Mouse (Mus musculus) heart, embryonic 12.5 days (tissue): ENCODE measurements around the gene Sobp. TPM values are rescaled to one million over a fixed set of nuclear protein-coding genes. Genes with fewer than 3 reads are reported as not detected.

Source experiments
- ATAC-seq: fragments of 200-750 bp; cut with Nextera tagmentation; 2 replicates; pipeline ENCODE4 v1.8.0; 2017; ENCODE audit warnings: moderate TSS enrichment, moderate library complexity; ENCODE audit not compliant: insufficient number of reproducible peaks, low FRiP score
- H3K27ac ChIP-seq: fragments of 300-500 bp; sonication (generic); 2 replicates; pipeline ENCODE4 v1.5.1; 2016; ENCODE audit warnings: mild to moderate bottlenecking, moderate library complexity; ENCODE audit not compliant: poor library complexity, severe bottlenecking
- H3K27me3 ChIP-seq: fragments of 300-500 bp; sonication (generic); replicated peaks from 2 replicates; pipeline ENCODE4 v1.6.1; 2016; ENCODE audit warnings: mild to moderate bottlenecking, moderate library complexity
- H3K36me3 ChIP-seq: fragments of 300-500 bp; sonication (generic); 2 replicates; pipeline ENCODE4 v1.6.1; 2016; ENCODE audit warnings: mild to moderate bottlenecking, moderate library complexity
- H3K4me1 ChIP-seq: fragments of 300-500 bp; sonication (generic); replicated peaks from 2 replicates; pipeline ENCODE4 v1.6.1; 2016; ENCODE audit warnings: mild to moderate bottlenecking
- H3K4me2 ChIP-seq: fragments of 300-500 bp; sonication (generic); 2 replicates; pipeline ENCODE4 v1.6.1; 2016; ENCODE audit warnings: mild to moderate bottlenecking, moderate library complexity
- H3K4me3 ChIP-seq: fragments of 300-500 bp; sonication (generic); 2 replicates; pipeline ENCODE4 v1.5.1; 2016; ENCODE audit warnings: mild to moderate bottlenecking
- H3K9ac ChIP-seq: fragments of 300-500 bp; sonication (generic); 2 replicates; pipeline ENCODE4 v1.6.1; 2016; ENCODE audit warnings: mild to moderate bottlenecking, moderate library complexity
- H3K9me3 ChIP-seq: fragments of 300-500 bp; sonication (generic); replicated peaks from 2 replicates; pipeline ENCODE4 v1.6.1; 2016; ENCODE audit warnings: mild to moderate bottlenecking, moderate library complexity
- WGBS: fragments of 180-500 bp; shearing (Covaris S2); methylation state at CpG from one replicate; pipeline ENCODE4 v1.1.7; 2016; 5-methylcytosine and 5-hydroxymethylcytosine counted together
- polyA plus RNA-seq: library from polyadenylated mRNA; unstranded; fragments of >200 nt; fragmentation: Nextera tagmentation; extraction: Ambion mirVana; gene quantifications from 2 replicates; pipeline ENCODE4 v1.2.1, GENCODE M21; 2016

Sobp gene
- 2.8 and 3.1 TPM in 2 replicates for polyA plus RNA-seq

DNA sequence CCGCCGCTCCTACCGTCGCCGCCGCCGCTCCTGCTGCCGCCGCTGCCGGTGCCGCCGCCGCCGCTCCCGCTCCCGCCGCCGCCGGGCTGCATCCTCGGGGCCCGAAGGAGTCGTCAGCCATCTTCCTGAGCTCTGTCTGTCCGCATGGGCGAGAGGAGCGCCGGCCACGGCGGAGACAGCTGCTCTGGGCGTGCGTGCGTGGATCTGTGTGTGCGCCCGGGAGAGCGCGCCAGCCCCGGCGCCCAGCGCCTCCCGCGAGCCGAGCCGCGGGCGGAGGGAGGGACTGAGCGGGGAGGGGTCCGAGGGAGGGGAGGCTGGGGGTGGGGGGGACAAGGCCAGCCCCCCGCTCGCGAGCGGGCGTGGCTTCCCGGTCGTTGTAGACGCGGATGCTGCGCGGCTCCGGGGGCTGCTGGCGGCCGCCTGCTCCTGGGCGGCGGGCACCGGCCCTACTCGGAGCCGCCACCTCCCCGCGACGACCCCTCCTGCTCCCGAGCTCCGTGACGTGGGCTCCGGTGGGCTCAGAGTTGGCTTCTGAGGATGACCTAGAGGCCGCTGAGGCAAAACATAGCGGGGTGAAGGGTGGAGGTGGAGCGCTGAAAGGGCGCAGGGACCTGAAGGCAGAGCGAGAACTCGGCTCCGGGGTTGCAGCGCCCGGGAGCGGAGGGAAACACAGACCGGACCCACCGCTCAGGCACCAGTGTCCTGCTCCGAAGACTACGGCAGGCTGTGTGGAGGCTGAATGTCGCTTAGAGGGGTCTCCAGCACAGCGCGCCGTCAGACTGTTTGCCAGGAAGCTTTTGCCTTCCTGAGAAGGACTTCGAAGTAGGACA, at the start of gene Sobp, which contains the start of gene 9030612E09Rik:
TSS of gene Sobp (minus strand) at position 205 of the 830 bp plus-strand sequence.
TSS of gene 9030612E09Rik (plus strand) at position 379 of the 830 bp plus-strand sequence.
- Histone ChIP-seq H3K4me2 (peak within 1 kb of the TSS; percentile 85), H3K27me3 (peaks cover 6% of the 10 kb centered on the region), H3K36me3 (no peaks in the 10 kb centered on the region), H3K9me3 (no peaks in the 10 kb centered on the region), H3K9ac (peak within 1 kb of the TSS; percentile 88), H3K4me3 (peak within 1 kb of the TSS; percentile 93), H3K4me1 (peaks cover 22% of the 10 kb centered on the region), H3K27ac (peak within 1 kb of the TSS; percentile 52)
- ATAC-seq: peak; percentile 76
- WGBS: under 1% methylated on average over 90 of the region's 91 CpGs

DNA sequence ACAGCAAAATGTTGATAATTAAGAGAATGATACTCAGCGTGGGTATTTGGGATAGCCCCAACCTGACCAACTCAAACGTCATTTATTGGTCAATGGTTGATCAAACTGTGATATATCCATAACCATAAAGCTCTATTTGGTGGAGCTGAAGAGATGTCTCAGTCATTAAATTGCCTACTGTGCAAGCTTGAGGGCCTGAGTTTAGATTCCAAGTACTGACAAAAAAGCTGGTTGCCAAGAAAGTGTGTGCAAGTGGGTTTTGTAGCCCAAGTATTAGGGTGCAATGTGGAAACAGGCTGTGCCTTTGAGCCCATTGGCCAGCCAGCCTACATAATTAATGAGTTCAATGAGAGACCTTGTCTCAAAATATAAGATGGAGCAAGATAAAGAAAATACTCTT, 49.1 kb upstream of the Sobp start:
- no peak overlapping the region for H3K9ac ChIP-seq
- WGBS: 76% methylated on average over 2 of the region's 2 CpGs
- no peak overlapping the region for H3K27ac ChIP-seq
- no peak overlapping the region for H3K4me2 ChIP-seq
- H3K27me3 ChIP-seq: no peaks in the 10 kb centered on the region
- H3K4me3 ChIP-seq: no peak overlapping the region
- ATAC-seq: no peak
- H3K9me3 ChIP-seq: no peaks in the 10 kb centered on the region
- H3K4me1 ChIP-seq: peaks cover 8% of the 10 kb centered on the region
- no peaks in the 10 kb centered on the region for H3K36me3 ChIP-seq

DNA sequence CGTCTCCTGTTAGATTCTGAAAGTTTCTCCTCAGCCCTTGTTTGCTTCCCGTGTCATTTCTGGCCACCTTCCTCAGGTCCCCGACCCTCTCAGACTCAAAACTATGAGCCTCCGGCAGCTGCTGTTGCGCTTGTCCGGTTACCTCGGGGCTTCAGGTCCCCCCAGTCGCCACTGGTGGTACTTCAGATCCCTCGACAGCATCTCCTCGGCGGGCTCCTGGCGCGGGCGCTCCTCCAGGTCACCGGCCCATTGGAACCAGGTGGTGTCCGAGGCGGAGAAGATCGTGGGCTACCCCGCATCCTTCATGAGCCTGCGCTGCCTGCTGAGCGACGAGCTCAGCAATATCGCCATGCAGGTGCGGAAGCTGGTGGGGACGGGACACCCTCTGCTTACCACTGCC, 47.3 kb upstream of the Sobp start:
- ATAC-seq: peak; percentile 20; the same call in 1 of the 2 replicates
- H3K4me2 ChIP-seq: peak overlapping the region; percentile 78
- H3K4me1 ChIP-seq: peaks cover 8% of the 10 kb centered on the region
- no peaks in the 10 kb centered on the region for H3K36me3 ChIP-seq
- peak overlapping the region; percentile 65 for H3K4me3 ChIP-seq
- H3K9me3 ChIP-seq: no peaks in the 10 kb centered on the region
- H3K27ac ChIP-seq: peak overlapping the region; percentile 91
- under 1% methylated on average over 25 of the region's 25 CpGs for WGBS
- H3K9ac ChIP-seq: peak overlapping the region; percentile 75
- no peaks in the 10 kb centered on the region for H3K27me3 ChIP-seq

DNA sequence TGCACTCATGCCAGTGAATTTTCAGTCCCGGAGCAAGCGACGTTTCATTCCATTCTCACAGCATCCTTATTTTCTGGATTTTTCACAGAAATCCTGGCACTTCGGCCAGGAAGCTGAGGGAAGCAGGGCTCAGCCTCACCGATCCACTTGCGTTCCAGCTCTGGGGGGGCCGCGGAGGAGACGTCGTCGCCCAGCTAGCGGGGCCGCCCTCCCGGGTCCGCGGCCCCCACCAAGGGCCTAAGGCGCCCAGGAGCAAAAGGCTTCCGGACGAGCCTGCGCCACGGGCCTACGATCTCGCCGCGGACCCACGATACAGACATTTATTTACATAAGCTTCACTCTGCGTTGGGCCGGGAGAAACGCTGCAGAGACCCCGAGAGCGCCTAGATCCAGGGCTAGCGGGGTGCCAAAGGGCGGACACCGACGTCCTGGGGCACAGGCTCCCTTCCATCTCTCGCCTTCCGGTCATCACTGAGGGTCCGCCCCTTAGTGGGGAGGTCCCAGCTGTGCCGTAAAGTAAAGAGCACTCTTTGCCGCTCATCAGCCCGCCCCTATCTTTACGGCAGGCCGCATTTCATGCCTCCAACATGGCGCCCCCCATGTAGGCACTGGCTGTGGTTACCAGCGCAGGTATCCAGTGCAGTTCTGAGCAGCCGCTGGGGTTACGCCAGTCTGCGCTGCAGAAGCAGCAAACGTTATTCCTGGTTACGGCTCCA, 46.7 kb upstream of the Sobp start, which contains the start of gene Pdss2:
TSS of gene Pdss2 (plus strand) at position 577 of the 716 bp plus-strand sequence.
- peak; percentile 97 for ATAC-seq
- peak within 1 kb of the TSS; percentile 75 for H3K9ac ChIP-seq
- under 1% methylated on average over 50 of the region's 50 CpGs for WGBS
- peak within 1 kb of the TSS; percentile 65 for H3K4me3 ChIP-seq
- H3K27ac ChIP-seq: peak within 1 kb of the TSS; percentile 91
- H3K4me1 ChIP-seq: peaks cover 8% of the 10 kb centered on the region
- no peaks in the 10 kb centered on the region for H3K27me3 ChIP-seq
- no peaks in the 10 kb centered on the region for H3K9me3 ChIP-seq
- no peaks in the 10 kb centered on the region for H3K36me3 ChIP-seq
- peak within 1 kb of the TSS; percentile 78 for H3K4me2 ChIP-seq

DNA sequence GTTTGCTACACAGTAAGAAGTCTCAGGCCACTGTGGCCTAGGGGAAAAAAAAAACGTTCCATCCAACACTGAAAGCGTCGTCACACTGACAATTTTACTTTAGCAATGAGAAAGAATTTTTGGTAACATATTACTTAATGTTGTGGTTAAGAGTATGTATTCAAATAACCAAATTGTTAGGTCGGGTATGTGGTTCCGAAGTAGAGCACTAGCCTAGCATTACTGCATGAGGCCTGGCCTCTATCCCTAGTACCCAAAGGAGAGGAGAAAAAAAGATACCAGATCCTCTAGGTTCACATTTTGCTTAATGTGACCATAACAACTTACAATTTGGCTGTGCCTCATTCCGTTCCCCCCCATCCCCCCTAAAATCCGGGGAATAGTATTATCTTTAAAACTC, 46.1 kb upstream of the Sobp start:
- Histone ChIP-seq H3K36me3 (no peaks in the 10 kb centered on the region), H3K9ac (peak overlapping the region; percentile 75), H3K27me3 (no peaks in the 10 kb centered on the region), H3K4me3 (peak overlapping the region; percentile 65), H3K9me3 (no peaks in the 10 kb centered on the region), H3K4me2 (peak overlapping the region; percentile 78), H3K4me1 (peaks cover 8% of the 10 kb centered on the region), H3K27ac (peak overlapping the region; percentile 91)
- no peak for ATAC-seq
- 17% methylated on average over 7 of the region's 7 CpGs for WGBS

DNA sequence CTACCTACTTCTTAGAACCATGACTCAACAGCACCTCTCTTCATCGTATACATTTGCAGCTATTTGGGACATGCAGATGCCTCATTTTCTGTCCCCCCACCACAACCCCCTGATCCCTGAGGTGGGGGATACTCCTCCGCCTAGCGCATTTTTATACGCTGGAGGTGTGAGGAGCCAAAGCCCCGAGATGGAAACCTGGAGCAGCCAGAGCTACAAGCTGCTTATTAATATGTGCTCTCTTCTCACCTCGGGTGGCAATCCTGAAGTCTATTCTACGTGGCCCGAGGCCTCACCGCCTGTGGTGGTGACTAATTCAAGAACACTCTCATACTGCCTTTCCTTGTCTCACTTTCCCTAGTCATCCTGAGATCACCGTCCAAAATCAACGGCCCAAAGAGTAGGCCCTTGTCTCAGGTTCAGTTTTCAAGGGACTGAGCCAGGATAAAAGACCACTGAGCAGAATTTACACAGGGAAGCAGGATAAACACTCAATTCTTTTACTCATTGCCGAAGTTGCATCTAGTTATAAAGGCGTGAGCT, 43.1 kb upstream of the Sobp start:
- H3K4me2 ChIP-seq: no peak overlapping the region
- H3K27ac ChIP-seq: no peak overlapping the region
- no peak overlapping the region for H3K4me3 ChIP-seq
- H3K9me3 ChIP-seq: no peaks in the 10 kb centered on the region
- H3K27me3 ChIP-seq: no peaks in the 10 kb centered on the region
- peaks cover 8% of the 10 kb centered on the region for H3K4me1 ChIP-seq
- no peak overlapping the region for H3K9ac ChIP-seq
- no peak for ATAC-seq
- WGBS: 91% methylated on average over 13 of the region's 13 CpGs
- no peaks in the 10 kb centered on the region for H3K36me3 ChIP-seq

DNA sequence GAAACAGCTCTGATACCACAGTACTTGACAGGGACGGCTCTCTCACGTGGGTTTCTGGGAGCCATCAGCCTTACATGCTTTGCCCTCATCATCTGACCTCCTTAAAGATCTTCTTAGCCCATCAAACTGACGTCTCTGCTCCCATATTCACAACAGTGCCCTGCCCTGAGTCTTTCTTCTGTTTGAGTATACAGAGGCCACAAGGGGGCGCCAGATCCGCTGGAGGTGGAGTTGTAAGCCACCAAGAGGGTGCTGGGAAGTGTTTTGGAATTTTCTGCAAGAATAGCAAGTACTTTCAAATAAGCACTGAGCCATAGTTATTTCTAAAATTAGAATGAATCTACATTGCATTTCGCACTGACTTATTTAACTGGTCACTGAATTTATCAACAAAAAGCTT, 37.5 kb upstream of the Sobp start:
- H3K27me3 ChIP-seq: no peaks in the 10 kb centered on the region
- no peak overlapping the region for H3K4me2 ChIP-seq
- no peaks in the 10 kb centered on the region for H3K36me3 ChIP-seq
- no peak for ATAC-seq
- H3K9me3 ChIP-seq: peaks cover 10% of the 10 kb centered on the region
- H3K27ac ChIP-seq: no peak overlapping the region
- H3K9ac ChIP-seq: no peak overlapping the region
- no peak overlapping the region for H3K4me3 ChIP-seq
- WGBS: 34% methylated on average over 6 of the region's 6 CpGs
- H3K4me1 ChIP-seq: no peaks in the 10 kb centered on the region

DNA sequence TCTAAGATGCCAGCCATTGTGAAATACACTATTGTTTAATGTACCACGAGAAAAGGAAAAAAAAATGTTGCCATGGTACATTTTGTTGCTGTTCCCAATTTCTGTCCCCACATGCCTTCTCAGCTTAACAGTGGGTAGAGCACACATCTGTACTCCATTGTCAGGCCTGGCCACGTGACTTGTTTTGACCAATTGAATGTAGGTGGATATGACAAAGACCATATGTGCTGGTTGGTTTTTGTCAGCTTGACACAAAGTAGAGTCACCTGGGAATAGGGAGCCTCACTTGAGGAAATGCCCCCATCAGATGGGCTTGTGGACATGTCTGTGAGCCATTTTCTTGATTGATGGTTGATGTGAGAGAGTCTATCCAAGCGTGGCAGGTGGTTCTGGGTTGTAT, 29.5 kb upstream of the Sobp start:
- Histone ChIP-seq H3K4me1 (no peaks in the 10 kb centered on the region), H3K27me3 (no peaks in the 10 kb centered on the region), H3K4me3 (no peak overlapping the region), H3K36me3 (no peaks in the 10 kb centered on the region), H3K4me2 (no peak overlapping the region), H3K27ac (no peak overlapping the region), H3K9ac (no peak overlapping the region), H3K9me3 (peaks cover 6% of the 10 kb centered on the region; the same call in 1 of the 2 replicates)
- 81% methylated on average over 3 of the region's 3 CpGs for WGBS
- ATAC-seq: no peak

DNA sequence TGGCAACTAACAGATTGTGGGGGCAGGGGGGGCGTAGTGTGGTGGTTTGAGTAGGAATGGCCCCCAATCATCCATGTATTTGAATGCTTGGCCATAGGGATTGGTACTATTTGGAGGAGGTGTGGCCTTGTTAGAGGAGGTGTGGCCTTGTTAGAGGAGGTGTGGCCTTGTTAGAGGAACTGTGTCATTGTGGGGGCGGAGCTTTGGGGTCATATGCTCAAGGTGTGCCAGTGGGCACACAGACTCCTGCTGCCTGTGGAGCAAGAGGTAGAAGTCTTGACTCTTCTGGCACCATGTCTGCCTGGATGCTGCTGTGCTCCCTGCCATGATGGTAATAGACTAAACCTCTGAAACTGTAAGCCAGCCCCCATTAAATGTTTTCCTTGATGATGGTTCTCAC, 25.9 kb upstream of the Sobp start:
- no peaks in the 10 kb centered on the region for H3K36me3 ChIP-seq
- 85% methylated on average over 2 of the region's 2 CpGs for WGBS
- H3K27me3 ChIP-seq: no peaks in the 10 kb centered on the region
- H3K4me3 ChIP-seq: no peak overlapping the region
- no peak overlapping the region for H3K9ac ChIP-seq
- H3K9me3 ChIP-seq: 0 out of 2 replicates have a peak, but pooled peaks cover 6% of the 10 kb centered on the region
- no peak for ATAC-seq
- no peak overlapping the region for H3K27ac ChIP-seq
- H3K4me1 ChIP-seq: no peaks in the 10 kb centered on the region
- H3K4me2 ChIP-seq: no peak overlapping the region

DNA sequence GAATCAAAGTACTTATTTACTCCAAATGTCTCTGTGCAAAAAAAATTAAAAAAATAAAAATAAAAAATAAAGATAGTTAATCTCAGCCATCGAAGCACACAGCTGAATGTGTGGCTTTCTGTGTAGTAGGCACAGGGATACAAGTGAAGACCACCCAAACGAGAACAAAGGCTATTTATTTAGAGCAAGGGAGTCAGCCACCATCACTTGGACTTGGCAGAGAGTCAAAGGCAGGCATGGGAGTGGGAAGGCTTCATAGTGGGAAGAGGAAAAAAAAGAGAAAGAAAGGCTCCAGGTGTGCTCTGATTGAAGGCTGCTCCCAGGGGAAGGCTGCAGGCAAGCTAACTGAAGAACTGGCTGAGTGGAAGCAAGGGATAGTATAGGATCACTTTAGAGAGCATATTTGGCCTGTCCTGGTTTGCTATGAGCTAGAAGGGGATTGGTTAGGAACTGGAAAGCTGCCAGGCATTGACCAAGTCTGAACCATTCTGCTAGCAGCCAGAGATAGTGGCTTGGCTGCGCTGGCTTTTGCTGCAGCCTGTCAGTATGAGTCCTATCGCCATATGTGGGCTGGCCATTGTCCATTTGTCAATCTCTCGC, 6.1 kb upstream of the Sobp start:
- 37% methylated on average over 5 of the region's 5 CpGs for WGBS
- H3K9me3 ChIP-seq: peaks cover 7% of the 10 kb centered on the region; the same call in 1 of the 2 replicates
- peaks cover 7% of the 10 kb centered on the region for H3K4me1 ChIP-seq
- H3K27ac ChIP-seq: no peak overlapping the region
- no peak overlapping the region for H3K9ac ChIP-seq
- no peak overlapping the region for H3K4me2 ChIP-seq
- H3K36me3 ChIP-seq: no peaks in the 10 kb centered on the region
- no peak overlapping the region for H3K4me3 ChIP-seq
- no peak for ATAC-seq
- peaks cover 6% of the 10 kb centered on the region for H3K27me3 ChIP-seq
